Mouse (Mus musculus) stomach, embryonic 14.5 days (tissue): Measurements from ENCODE around the gene Med9. TPM values are rescaled to one million over a fixed set of nuclear protein-coding genes. Genes with fewer than 3 reads are reported as not detected.

Experiments
- ATAC-seq: fragments of 200-750 bp; cut with Nextera tagmentation; 2 replicates; pipeline ENCODE4 v1.8.0; 2017; ENCODE audit warnings: low read depth, moderate TSS enrichment; ENCODE audit not compliant: insufficient number of reproducible peaks, insufficient read depth, low FRiP score
- H3K27ac ChIP-seq: fragments of 300-500 bp; sonication (generic); 2 replicates; pipeline ENCODE4 v1.5.1; 2014; ENCODE audit warnings: mild to moderate bottlenecking, low read length, moderate library complexity, mixed read lengths
- H3K27me3 ChIP-seq: fragments of 300-500 bp; sonication (generic); 2 replicates; pipeline ENCODE4 v1.6.1; 2014; ENCODE audit warnings: low read length, control low read depth, mixed read lengths; ENCODE audit not compliant: control insufficient read depth, insufficient read depth
- H3K36me3 ChIP-seq: fragments of 300-500 bp; sonication (generic); 2 replicates; pipeline ENCODE4 v1.6.1; 2014; ENCODE audit warnings: mild to moderate bottlenecking, control low read depth, low read length, moderate library complexity, mixed read lengths; ENCODE audit not compliant: control insufficient read depth, insufficient read depth
- H3K4me1 ChIP-seq: fragments of 300-500 bp; sonication (generic); 2 replicates; pipeline ENCODE4 v1.6.1; 2014; ENCODE audit warnings: low read length, control low read depth, mixed read lengths; ENCODE audit not compliant: control insufficient read depth, insufficient read depth
- H3K4me2 ChIP-seq: fragments of 300-500 bp; sonication (generic); replicated peaks from 2 replicates; pipeline ENCODE4 v1.6.1; 2014; ENCODE audit warnings: low read depth, low read length, control low read depth
- H3K4me3 ChIP-seq: fragments of 300-500 bp; sonication (generic); 2 replicates; pipeline ENCODE4 v1.5.1; 2014; ENCODE audit warnings: low read depth, low read length, control low read depth
- H3K9ac ChIP-seq: fragments of 300-500 bp; sonication (generic); replicated peaks from 2 replicates; pipeline ENCODE4 v1.6.1; 2014; ENCODE audit warnings: low read depth, mild to moderate bottlenecking, control low read depth, low read length, moderate library complexity, mixed read lengths
- H3K9me3 ChIP-seq: fragments of 300-500 bp; sonication (generic); 2 replicates; pipeline ENCODE4 v1.6.1; 2016; ENCODE audit warnings: low read depth, low read length, control low read depth; ENCODE audit not compliant: control insufficient read depth
- WGBS: fragments of 180-500 bp; shearing (Covaris S2); extraction: QIAGEN DNeasy Blood & Tissue Kit; methylation state at CpG from one replicate; pipeline ENCODE4 v1.1.7; 2014; 5-methylcytosine and 5-hydroxymethylcytosine counted together
- polyA plus RNA-seq: library from polyadenylated mRNA; unstranded; fragments of >200 nt; fragmentation: Nextera tagmentation; extraction: Ambion mirVana; gene quantifications from 2 replicates; pipeline ENCODE4 v1.2.1, GENCODE M21; 2014

Gene Med9
- polyA plus RNA-seq, 1 experiment from 2014 or later = 39.1 TPM

DNA sequence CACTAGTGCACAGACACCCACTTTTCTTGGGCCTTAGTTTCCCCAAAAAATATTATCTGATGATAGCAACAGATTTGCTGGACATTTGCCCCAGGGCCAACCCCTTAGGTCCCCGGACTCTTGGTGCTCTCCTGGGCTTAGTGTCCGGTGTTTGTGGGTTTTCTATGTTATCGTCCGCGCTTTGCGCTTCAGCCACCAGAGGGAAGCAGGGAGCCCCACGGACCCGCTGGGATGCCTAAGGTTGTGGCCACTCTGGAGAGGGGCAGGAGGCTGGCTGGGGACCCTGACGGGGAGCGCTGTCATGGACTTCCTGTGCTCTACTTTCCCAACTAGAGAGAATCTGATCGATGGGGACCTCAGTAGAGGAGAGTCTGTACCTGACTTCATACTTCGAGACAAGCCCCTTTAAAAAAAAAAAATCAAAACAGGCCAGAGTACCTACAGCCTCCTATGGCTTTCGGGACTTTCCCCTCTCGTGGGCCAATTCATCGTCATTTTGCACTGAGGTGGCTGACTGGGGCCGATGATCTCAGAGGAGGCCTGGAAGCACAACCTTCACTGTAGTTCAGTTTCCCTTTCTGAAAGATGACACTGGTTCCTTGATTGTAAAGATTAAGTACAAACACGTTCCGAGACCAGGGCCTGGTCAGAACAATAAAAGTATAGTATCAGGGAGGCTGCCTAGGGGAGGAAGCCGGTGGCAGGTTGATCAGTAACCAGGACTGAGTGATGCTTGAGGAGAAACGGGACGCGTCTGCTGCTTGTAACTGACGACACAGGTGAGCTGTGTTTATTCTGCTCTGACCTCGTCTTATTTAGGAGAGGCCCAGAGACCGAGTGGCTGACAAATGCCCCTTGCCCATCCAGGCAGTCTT lies 17.5 kb downstream of the Med9 start:
- peaks cover 18% of the 10 kb centered on the region; the same call in 1 of the 2 replicates for H3K4me1 ChIP-seq
- peak overlapping the region; percentile 40 for H3K4me3 ChIP-seq
- peak; percentile 68; the same call in 1 of the 2 replicates for ATAC-seq
- peaks cover 4% of the 10 kb centered on the region; the same call in 1 of the 2 replicates for H3K27me3 ChIP-seq
- H3K36me3 ChIP-seq = peaks cover 16% of the 10 kb centered on the region
- no peaks in the 10 kb centered on the region for H3K9me3 ChIP-seq
- peak overlapping the region; percentile 88 for H3K4me2 ChIP-seq
- 18% methylated on average over 25 of the region's 25 CpGs for WGBS
- peak overlapping the region; percentile 44; the same call in 1 of the 2 replicates for H3K27ac ChIP-seq
- peak overlapping the region; percentile 34 for H3K9ac ChIP-seq

DNA sequence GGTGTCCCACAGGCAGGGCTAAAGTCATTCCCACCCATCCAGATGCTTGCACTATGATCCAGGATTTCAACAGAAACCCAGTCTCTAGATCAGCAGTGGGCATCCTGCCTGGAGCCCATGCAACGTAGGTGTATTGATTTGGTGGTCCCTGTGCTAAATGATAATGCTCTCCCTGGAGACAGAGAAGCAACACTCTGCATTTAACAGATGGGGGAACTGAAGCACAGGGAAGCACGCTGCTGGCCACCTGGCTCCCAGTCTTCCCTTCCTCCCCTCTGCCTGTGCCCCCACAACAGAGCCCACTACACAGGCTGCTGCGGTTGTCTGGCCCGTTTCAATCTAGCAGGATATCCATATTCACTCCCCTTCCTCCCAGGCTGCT lies 18.1 kb downstream of the Med9 start:
- Histone ChIP-seq H3K27me3 (peaks cover 4% of the 10 kb centered on the region; the same call in 1 of the 2 replicates), H3K4me3 (no peak overlapping the region), H3K4me2 (no peak overlapping the region), H3K36me3 (peaks cover 10% of the 10 kb centered on the region), H3K9ac (no peak overlapping the region), H3K9me3 (no peaks in the 10 kb centered on the region), H3K4me1 (peaks cover 18% of the 10 kb centered on the region; the same call in 1 of the 2 replicates), H3K27ac (no peak overlapping the region)
- WGBS = 44% methylated on average over 4 of the region's 4 CpGs
- ATAC-seq = no peak

DNA sequence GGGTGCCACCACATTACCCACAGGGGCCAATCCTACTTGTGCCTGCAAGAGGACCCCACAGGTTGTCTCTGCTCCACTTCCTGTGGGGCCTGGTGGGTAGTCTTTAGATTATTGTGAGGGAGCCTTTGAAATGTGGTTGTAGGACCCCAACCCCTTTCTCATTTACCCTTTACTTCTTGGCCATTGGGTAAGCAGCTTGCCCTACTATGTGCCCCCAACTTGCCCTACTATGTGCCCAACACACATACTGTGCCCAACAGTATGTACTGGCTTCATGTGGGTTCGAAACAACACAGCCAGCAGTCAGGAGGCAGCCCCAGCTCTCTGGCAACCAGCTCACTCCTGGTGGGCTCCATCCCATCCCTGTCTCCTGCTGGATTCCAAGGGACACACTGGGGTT lies 19.8 kb downstream of the Med9 start:
- no peak overlapping the region for H3K27ac ChIP-seq
- H3K4me2 ChIP-seq = no peak overlapping the region
- peaks cover 4% of the 10 kb centered on the region; the same call in 1 of the 2 replicates for H3K27me3 ChIP-seq
- no peak overlapping the region for H3K4me3 ChIP-seq
- 100% methylated on average over 1 of the region's 1 CpGs for WGBS
- no peak overlapping the region for H3K9ac ChIP-seq
- no peak for ATAC-seq
- H3K9me3 ChIP-seq = no peaks in the 10 kb centered on the region
- H3K4me1 ChIP-seq = peaks cover 18% of the 10 kb centered on the region; the same call in 1 of the 2 replicates
- no peaks in the 10 kb centered on the region for H3K36me3 ChIP-seq

DNA sequence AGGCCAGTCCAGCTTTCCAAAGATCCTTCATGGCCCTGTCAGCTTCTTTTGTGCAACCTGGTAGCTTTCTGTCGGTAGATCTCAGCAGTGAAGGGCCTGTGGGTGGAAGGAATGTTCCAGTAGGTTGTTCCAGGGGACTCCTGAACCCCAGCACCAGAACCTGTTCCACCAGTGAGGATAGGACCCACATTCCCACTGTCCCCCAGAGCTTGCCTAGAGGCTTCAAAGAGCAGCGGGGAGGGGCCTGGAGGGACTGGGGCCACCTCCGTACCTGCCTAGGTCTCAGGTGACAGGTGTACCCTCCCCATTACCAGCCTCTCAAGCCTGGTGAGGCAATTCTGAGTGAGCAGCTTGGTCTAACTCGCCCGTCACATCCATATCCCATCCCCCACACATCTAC lies 22.8 kb downstream of the Med9 start:
- H3K27me3 ChIP-seq = no peaks in the 10 kb centered on the region
- no peak for ATAC-seq
- 63% methylated on average over 5 of the region's 5 CpGs for WGBS
- peaks cover 7% of the 10 kb centered on the region; the same call in 1 of the 2 replicates for H3K4me1 ChIP-seq
- H3K9ac ChIP-seq = no peak overlapping the region
- H3K4me2 ChIP-seq = no peak overlapping the region
- H3K27ac ChIP-seq = no peak overlapping the region
- H3K4me3 ChIP-seq = no peak overlapping the region
- H3K9me3 ChIP-seq = no peaks in the 10 kb centered on the region
- no peaks in the 10 kb centered on the region for H3K36me3 ChIP-seq

DNA sequence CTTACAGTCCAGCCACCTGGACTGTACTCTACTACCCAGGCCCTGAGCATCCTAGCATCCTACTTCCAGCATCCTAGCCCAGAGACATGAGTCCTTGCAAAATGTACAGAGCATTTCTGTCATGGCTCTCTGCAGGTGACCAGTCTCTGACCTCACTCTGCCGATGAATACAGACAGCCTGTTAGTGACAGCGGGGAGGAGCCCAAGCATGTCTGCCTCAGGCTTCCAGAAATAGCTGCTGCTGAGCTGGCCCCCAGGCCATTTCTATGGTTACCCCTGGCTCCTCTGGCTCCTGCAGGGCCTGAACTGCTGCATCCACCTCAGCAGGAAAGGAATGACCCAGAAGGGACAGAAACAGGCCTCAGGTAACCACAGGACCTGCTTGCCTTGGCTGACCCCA lies 23.7 kb downstream of the Med9 start:
- Histone ChIP-seq H3K27me3 (no peaks in the 10 kb centered on the region), H3K27ac (no peak overlapping the region), H3K36me3 (no peaks in the 10 kb centered on the region), H3K4me3 (no peak overlapping the region), H3K4me2 (no peak overlapping the region), H3K9me3 (no peaks in the 10 kb centered on the region), H3K4me1 (no peaks in the 10 kb centered on the region), H3K9ac (no peak overlapping the region)
- ATAC-seq = no peak
- 55% methylated on average over 2 of the region's 2 CpGs for WGBS

DNA sequence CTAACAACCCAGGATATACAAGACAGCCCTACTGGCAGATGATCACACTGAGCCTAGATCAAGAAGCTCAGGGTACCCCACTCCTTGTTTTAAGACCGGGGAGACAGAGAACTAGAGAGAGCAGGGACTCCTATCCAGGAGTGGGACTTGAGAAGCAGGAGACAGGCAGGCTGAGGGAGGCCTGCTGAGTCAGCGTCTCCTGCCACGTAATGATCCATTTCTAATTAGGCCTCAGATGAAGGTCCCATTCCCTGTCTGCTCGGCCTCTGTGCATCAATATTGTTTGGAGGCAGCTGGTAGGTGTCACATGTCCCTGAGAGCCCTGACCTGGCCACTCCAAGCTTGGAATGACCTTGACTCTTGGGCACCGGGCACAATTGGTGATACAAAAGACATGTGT lies 25.4 kb downstream of the Med9 start:
- Histone ChIP-seq H3K36me3 (no peaks in the 10 kb centered on the region), H3K27ac (no peak overlapping the region), H3K27me3 (no peaks in the 10 kb centered on the region), H3K4me3 (no peak overlapping the region), H3K9ac (no peak overlapping the region), H3K9me3 (no peaks in the 10 kb centered on the region), H3K4me1 (no peaks in the 10 kb centered on the region), H3K4me2 (no peak overlapping the region)
- ATAC-seq = no peak
- 74% methylated on average over 5 of the region's 5 CpGs for WGBS

DNA sequence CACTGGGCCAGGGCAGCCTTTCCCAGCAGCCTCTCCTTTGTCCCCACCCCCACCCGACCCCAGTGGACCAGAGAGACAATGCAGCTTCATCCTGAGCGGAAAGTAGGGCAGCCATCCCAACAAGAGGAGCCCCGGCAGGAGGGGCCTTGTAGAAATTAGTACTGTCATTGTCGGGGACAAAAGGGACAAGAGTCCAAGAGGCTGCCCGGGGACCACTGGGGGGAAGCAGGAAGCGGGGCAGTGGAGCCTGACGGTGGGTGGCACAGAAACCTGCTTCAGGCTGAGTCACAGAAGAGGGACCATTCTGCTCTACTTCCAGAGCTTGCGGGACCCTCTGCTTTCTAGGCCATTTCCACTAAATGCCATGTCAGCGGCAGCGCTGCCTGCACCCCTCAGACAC lies 27.2 kb downstream of the Med9 start:
- H3K4me1 ChIP-seq = no peaks in the 10 kb centered on the region
- H3K4me3 ChIP-seq = no peak overlapping the region
- H3K9me3 ChIP-seq = no peaks in the 10 kb centered on the region
- no peak overlapping the region for H3K4me2 ChIP-seq
- no peak overlapping the region for H3K27ac ChIP-seq
- WGBS = 56% methylated on average over 10 of the region's 10 CpGs
- ATAC-seq = no peak
- H3K27me3 ChIP-seq = no peaks in the 10 kb centered on the region
- no peak overlapping the region for H3K9ac ChIP-seq
- no peaks in the 10 kb centered on the region for H3K36me3 ChIP-seq

DNA sequence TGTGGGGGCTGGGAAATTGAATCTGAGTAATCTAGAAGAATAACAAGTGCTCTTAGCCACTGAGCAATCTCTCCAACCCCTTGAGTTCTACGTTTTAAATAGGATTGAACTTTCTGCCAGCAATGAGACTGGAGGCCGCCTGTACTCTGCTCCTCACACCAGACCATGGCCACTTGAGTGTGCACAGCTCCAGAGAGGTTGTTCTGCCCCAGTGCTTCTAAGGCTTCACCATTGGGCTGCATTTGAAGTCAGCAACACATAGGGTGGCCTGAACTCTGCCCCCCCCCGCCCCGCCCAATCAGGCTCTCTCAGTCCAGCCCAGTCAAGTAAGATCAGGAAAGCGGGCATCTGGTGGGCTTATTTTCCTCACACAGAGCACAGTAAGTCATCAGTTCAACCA lies 29.8 kb downstream of the Med9 start:
- Histone ChIP-seq H3K27ac (no peak overlapping the region), H3K4me1 (no peaks in the 10 kb centered on the region), H3K9ac (no peak overlapping the region), H3K27me3 (no peaks in the 10 kb centered on the region), H3K9me3 (no peaks in the 10 kb centered on the region), H3K4me2 (no peak overlapping the region), H3K4me3 (no peak overlapping the region), H3K36me3 (no peaks in the 10 kb centered on the region)
- no peak for ATAC-seq
- WGBS = 81% methylated on average over 5 of the region's 5 CpGs
